Mouse (Mus musculus) intestine, embryonic 16.5 days (tissue): ENCODE data around the gene Myo10. TPM values are rescaled to one million over a fixed set of nuclear protein-coding genes. Genes with fewer than 3 reads are reported as not detected.

Experiments
- ATAC-seq: fragments of 200-750 bp; cut with Nextera tagmentation; 2 replicates; pipeline ENCODE4 v1.8.0; 2017; ENCODE audit warnings: moderate TSS enrichment, moderate library complexity
- H3K27ac ChIP-seq: fragments of 300-500 bp; sonication (generic); 2 replicates; pipeline ENCODE4 v1.5.1; 2014; ENCODE audit warnings: mild to moderate bottlenecking, low read length
- H3K27me3 ChIP-seq: fragments of 300-500 bp; sonication (generic); replicated peaks from 2 replicates; pipeline ENCODE4 v1.6.1; 2014; ENCODE audit warnings: low read length, control low read depth, mixed read lengths; ENCODE audit not compliant: control insufficient read depth, insufficient read depth
- H3K36me3 ChIP-seq: fragments of 300-500 bp; sonication (generic); 2 replicates; pipeline ENCODE4 v1.6.1; 2014; ENCODE audit warnings: low read length, control low read depth; ENCODE audit not compliant: control insufficient read depth, insufficient read depth
- H3K4me1 ChIP-seq: fragments of 300-500 bp; sonication (generic); 2 replicates; pipeline ENCODE4 v1.6.1; 2014; ENCODE audit warnings: low read length, control low read depth, mixed read lengths; ENCODE audit not compliant: control insufficient read depth, insufficient read depth
- H3K4me2 ChIP-seq: fragments of 300-500 bp; sonication (generic); 2 replicates; pipeline ENCODE4 v1.6.1; 2014; ENCODE audit warnings: low read depth, low read length, control low read depth
- H3K4me3 ChIP-seq: fragments of 300-500 bp; sonication (generic); 2 replicates; pipeline ENCODE4 v1.5.1; 2014; ENCODE audit warnings: mild to moderate bottlenecking, low read length
- H3K9ac ChIP-seq: fragments of 300-500 bp; sonication (generic); 2 replicates; pipeline ENCODE4 v1.6.1; 2014; ENCODE audit warnings: low read depth, low read length
- H3K9me3 ChIP-seq: fragments of 300-500 bp; sonication (generic); 2 replicates; pipeline ENCODE4 v1.6.1; 2016; ENCODE audit warnings: low read length, control low read depth; ENCODE audit not compliant: control insufficient read depth
- WGBS: fragments of 180-500 bp; shearing (Covaris S2); extraction: QIAGEN DNeasy Blood & Tissue Kit; methylation state at CpG from one replicate; pipeline ENCODE4 v1.1.7; 2014; 5-methylcytosine and 5-hydroxymethylcytosine counted together
- polyA plus RNA-seq: library from polyadenylated mRNA; unstranded; fragments of >200 nt; fragmentation: Nextera tagmentation; extraction: Ambion mirVana; gene quantifications from 2 replicates; pipeline ENCODE4 v1.2.1, GENCODE M21; 2015

The Myo10 gene
- polyA plus RNA-seq, 1 experiment from 2014 or later, result 17.7 TPM

DNA sequence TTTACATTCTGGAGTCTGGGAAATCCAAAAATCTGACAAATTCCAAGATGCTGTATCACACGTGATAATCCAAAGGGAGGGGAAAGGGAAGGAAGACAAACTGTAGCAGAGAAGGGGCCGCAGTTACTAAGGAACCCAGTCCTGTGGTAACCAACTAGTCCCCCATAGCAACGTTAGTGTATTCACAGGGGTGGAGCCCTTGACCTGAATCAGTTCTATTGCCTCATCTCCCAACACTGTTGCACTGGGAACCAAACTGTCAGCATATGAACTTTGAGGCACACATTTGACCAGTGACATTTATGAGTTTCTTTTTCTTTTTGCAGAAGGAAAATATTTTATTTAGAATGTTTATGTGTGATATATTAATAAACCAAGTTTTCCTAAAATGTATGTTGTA, 237.1 kb downstream of the Myo10 start:
- H3K4me1 ChIP-seq, result no peaks in the 10 kb centered on the region
- no peaks in the 10 kb centered on the region for H3K27me3 ChIP-seq
- 48% methylated on average over 3 of the region's 3 CpGs for WGBS
- H3K9me3 ChIP-seq, result no peaks in the 10 kb centered on the region
- no peaks in the 10 kb centered on the region for H3K36me3 ChIP-seq
- H3K4me2 ChIP-seq, result no peak overlapping the region
- no peak overlapping the region for H3K9ac ChIP-seq
- H3K27ac ChIP-seq, result no peak overlapping the region
- no peak overlapping the region for H3K4me3 ChIP-seq
- no peak for ATAC-seq

DNA sequence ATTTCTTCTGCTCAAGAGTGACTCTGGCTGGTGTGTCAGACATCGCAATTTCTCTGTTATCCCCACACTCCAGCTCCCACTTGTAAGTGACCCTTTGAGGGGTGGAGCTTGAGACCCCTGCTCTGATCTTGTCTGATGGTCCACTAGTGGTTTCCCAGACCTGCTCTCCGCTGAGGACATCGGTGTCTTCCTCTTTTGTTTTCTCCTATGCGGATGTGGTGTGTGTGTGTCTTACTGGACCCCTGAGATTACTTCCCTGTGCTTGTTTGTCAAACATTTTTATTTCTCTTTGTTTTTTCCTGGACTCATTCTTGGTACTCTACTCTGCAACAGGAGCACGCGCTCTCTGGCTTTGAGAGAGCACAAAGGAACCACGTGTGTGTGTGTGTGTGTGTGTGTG, 239.6 kb downstream of the Myo10 start:
- Histone ChIP-seq H3K36me3 (no peaks in the 10 kb centered on the region), H3K9me3 (no peaks in the 10 kb centered on the region), H3K4me1 (no peaks in the 10 kb centered on the region), H3K4me3 (no peak overlapping the region), H3K27me3 (no peaks in the 10 kb centered on the region), H3K27ac (no peak overlapping the region), H3K4me2 (no peak overlapping the region), H3K9ac (no peak overlapping the region)
- 81% methylated on average over 7 of the region's 7 CpGs for WGBS
- no peak for ATAC-seq

Other genes with a start within 250 kb of the Myo10 start
- gene Basp1, start 208.8 kb upstream of the Myo10 start, polyA plus RNA-seq, result 6.5 and 7.6 TPM in 2 replicates
- 13.4 and 16.0 TPM in 2 replicates for gene Retreg1, start 220.7 kb downstream of the Myo10 start, polyA plus RNA-seq